8 mouse cellular contexts compared by ENCODE assay signal in the genomic region with DNA sequence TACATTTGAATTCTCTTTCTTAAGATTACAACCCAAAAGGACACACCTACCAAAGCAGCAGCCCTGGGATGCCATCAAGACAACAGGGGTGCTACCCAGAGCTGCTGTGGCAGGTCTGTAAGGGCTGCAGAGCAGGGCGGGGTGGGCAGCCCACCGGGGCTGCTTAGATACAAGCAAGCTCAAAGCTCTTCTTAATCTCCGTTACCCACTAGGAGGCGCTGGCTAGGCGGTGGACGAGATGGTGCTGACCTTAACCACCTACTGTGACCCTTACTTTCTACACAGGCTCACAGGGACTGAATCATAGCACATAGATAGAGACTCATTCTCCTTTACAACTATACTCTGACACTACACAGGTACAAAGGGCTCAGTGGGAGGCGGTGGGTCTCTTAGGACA.
DNase-seq lines count a peak whose midpoint lies in the region; ATAC-seq lines count a peak whose summit lies in the region.

No protein-coding gene starts in this region.

- no peaks in the 10 kb centered on the region for H3K9me3 ChIP-seq in neural tube, embryonic 15.5 days (replicated peaks)
- H3K9me3 ChIP-seq in heart, embryonic 10.5 days, result no peaks in the 10 kb centered on the region

- H3K27me3 ChIP-seq in neural tube, embryonic 15.5 days (replicated peaks), result no peaks in the 10 kb centered on the region
- H3K27me3 ChIP-seq in heart, embryonic 10.5 days (ENCODE audit: insufficient read depth, poor library complexity, severe bottlenecking), result no peaks in the 10 kb centered on the region

- H3K4me3 ChIP-seq in neural tube, embryonic 15.5 days (replicated peaks), result no peak overlapping the region
- H3K4me3 ChIP-seq in heart, embryonic 10.5 days, result no peak overlapping the region

- H3K27ac ChIP-seq in neural tube, embryonic 15.5 days (replicated peaks), result no peak overlapping the region
- H3K27ac ChIP-seq in heart, embryonic 10.5 days, result no peak overlapping the region

- peaks cover 28% of the 10 kb centered on the region for H3K36me3 ChIP-seq in neural tube, embryonic 15.5 days
- peaks cover 6% of the 10 kb centered on the region; the same call in 1 of the 2 replicates for H3K36me3 ChIP-seq in heart, embryonic 10.5 days

- H3K4me1 ChIP-seq in neural tube, embryonic 15.5 days, result no peaks in the 10 kb centered on the region
- H3K4me1 ChIP-seq in heart, embryonic 10.5 days, result no peaks in the 10 kb centered on the region

- H3K9ac ChIP-seq in neural tube, embryonic 15.5 days (replicated peaks), result no peak overlapping the region

- WGBS in neural tube, embryonic 15.5 days, result 24% methylated on average over 7 of the region's 7 CpGs
- 17% methylated on average over 7 of the region's 7 CpGs for WGBS in heart, embryonic 10.5 days

- peak; percentile 37 for DNase-seq in cerebellum, adult 11 months
- peak; percentile 38 for DNase-seq in neural tube, embryonic 10.5 days (ENCODE audit: extremely low spot score, low spot score)
- peak; percentile 43 for DNase-seq in c-Kit-positive CD71-positive TER-119-negative erythroid progenitor cells, embryonic 14.5 days (ENCODE audit: low read depth)
- DNase-seq in heart, embryonic 10.5 days (ENCODE audit: low spot score), result peak; percentile 78
- DNase-seq in lung, postnatal 14 days, result peak; percentile 70
- peak; percentile 16 for DNase-seq in yolk sac, embryonic 10.5 days (ENCODE audit: low spot score)

- ATAC-seq in cerebellum, adult (ENCODE audit: insufficient number of reproducible peaks, low FRiP score, low TSS enrichment), result no peak
- ATAC-seq in neural tube, embryonic 15.5 days (ENCODE audit: low FRiP score), result no peak

- no peak overlapping the region for H3K4me2 ChIP-seq in neural tube, embryonic 15.5 days

Comparison
In these comparisons a context has a peak if more than half of its experiments do, and no peak if none do; other contexts are left out.
1. DNase-seq: peak in every context shown above with its lines; median percentile 78 in heart, embryonic 10.5 days; 70 in lung, postnatal 14 days; 43 in c-Kit-positive CD71-positive TER-119-negative erythroid progenitor cells, embryonic 14.5 days; 38 in neural tube, embryonic 10.5 days; 37 in cerebellum, adult 11 months; 16 in yolk sac, embryonic 10.5 days.